19 mouse cellular contexts compared by ENCODE assay signal in the genomic region with DNA sequence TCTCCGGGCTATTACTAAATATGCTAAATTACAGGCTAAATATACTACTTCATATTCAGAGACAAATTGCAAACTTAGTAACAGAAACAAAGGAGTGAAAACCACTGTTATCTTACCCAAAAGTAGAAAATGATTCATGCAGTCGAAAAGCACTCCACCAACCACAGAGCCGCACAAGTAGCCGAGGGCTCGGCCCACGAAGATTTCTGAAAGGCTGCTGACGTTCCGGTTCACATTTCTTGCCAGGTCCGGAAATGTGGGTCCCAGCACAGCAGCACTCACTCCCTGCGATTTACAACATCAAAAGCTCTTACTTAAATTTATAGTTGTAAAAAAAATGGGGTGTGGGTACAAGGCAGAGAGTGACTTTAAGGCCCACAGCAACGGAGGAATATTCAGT. TPM values are rescaled to one million over a fixed set of nuclear protein-coding genes. Genes with fewer than 3 reads are reported as not detected.
DNase-seq lines count a peak whose midpoint lies in the region.
"Had no signal": no experiment of that assay in that cellular context is flagged by ENCODE, and none has a peak within 500 bp of the region (broad histone marks: within the 10 kb centered on the region; RNA-seq: fewer than 3 reads in every experiment).

No protein-coding gene starts in this region.

- intact Hi-C loops in heart, postnatal 36 days (cut with DNase I) = no loop called here

- peak; percentile 71 for DNase-seq in heart, adult 11 months
- DNase-seq in heart, postnatal 36 days = no peak
- peak; percentile 2 for DNase-seq in right cerebral cortex, adult 18-20 months
- no peak for DNase-seq in right cerebral cortex, postnatal 4 days
- peak; percentile 23 for DNase-seq in brain, adult 2 months (ENCODE audit: low read depth, low spot score)
- no peak for DNase-seq in MN1 (ENCODE audit: low spot score)
- no peak for DNase-seq in layer of hippocampus, postnatal 36 days
- DNase-seq: adrenal gland, postnatal 10 days; cerebellum, adult 11 months; cerebellum, adult 9-11 months; gastrocnemius, postnatal 14 days; kidney, adult 11 months; liver; lung, adult 2 months; thymus, adult 2 months; thymus, postnatal 4 days had no signal

RNA-seq across cellular contexts. Expression of a gene that starts 11.5 kb away (rescaled TPM):
- under 1 TPM; 0.42 to 0.49 TPM for total RNA-seq in heart, postnatal 36 days (2021)
- total RNA-seq in layer of hippocampus, postnatal 36 days (2021) = under 1 TPM; 0.38 to 0.57 TPM
- total RNA-seq: midbrain, postnatal 0 days had no signal

RNA-seq across cellular contexts. Expression of a gene that starts 15.0 kb away (rescaled TPM):
- 1 to 10 TPM; 5.3 to 6.7 TPM for total RNA-seq in heart, postnatal 36 days (2021)
- not detected for total RNA-seq in layer of hippocampus, postnatal 36 days (2021)
- total RNA-seq: midbrain, postnatal 0 days had no signal

RNA-seq across cellular contexts. Expression of a gene that starts 48.3 kb away (rescaled TPM):
- under 1 TPM in 1 of 2 experiments, not detected in 1; 0.11 TPM for total RNA-seq in heart, postnatal 36 days (2021)
- total RNA-seq in layer of hippocampus, postnatal 36 days (2021) = under 1 TPM; 0.45 to 0.56 TPM
- total RNA-seq: granulocyte monocyte progenitor cell, adult 5-6 weeks; heart, postnatal 25 days; midbrain, postnatal 0 days had no signal

RNA-seq across cellular contexts. Expression of a gene that starts 50.1 kb away (rescaled TPM):
- 1 to 10 TPM; 2.2 to 2.4 TPM for total RNA-seq in heart, postnatal 36 days (2021)
- total RNA-seq in layer of hippocampus, postnatal 36 days (2021) = 1 to 10 TPM in 1 of 2 experiments, under 1 TPM in 1; 0.67 to 1.2 TPM
- total RNA-seq: granulocyte monocyte progenitor cell, adult 5-6 weeks had no signal

Comparison
In these comparisons a context has a peak if more than half of its experiments do, and no peak if none do; other contexts are left out.
1. DNase-seq: peak in heart, adult 11 months (single experiment), right cerebral cortex, adult 18-20 months (single experiment) and brain, adult 2 months (single experiment); none in heart, postnatal 36 days (0 of 2), right cerebral cortex, postnatal 4 days (single experiment), MN1 (single experiment) and layer of hippocampus, postnatal 36 days (0 of 2).
2. RNA of a gene that starts 15.0 kb away (total RNA-seq): 5.3 to 6.7 TPM in heart, postnatal 36 days; not detected in layer of hippocampus, postnatal 36 days; every median in the first group is over 4 times any median in the second.